Mouse (Mus musculus): ENCODE measurements around the gene Tnfsf13.

The Tnfsf13 gene

DNA sequence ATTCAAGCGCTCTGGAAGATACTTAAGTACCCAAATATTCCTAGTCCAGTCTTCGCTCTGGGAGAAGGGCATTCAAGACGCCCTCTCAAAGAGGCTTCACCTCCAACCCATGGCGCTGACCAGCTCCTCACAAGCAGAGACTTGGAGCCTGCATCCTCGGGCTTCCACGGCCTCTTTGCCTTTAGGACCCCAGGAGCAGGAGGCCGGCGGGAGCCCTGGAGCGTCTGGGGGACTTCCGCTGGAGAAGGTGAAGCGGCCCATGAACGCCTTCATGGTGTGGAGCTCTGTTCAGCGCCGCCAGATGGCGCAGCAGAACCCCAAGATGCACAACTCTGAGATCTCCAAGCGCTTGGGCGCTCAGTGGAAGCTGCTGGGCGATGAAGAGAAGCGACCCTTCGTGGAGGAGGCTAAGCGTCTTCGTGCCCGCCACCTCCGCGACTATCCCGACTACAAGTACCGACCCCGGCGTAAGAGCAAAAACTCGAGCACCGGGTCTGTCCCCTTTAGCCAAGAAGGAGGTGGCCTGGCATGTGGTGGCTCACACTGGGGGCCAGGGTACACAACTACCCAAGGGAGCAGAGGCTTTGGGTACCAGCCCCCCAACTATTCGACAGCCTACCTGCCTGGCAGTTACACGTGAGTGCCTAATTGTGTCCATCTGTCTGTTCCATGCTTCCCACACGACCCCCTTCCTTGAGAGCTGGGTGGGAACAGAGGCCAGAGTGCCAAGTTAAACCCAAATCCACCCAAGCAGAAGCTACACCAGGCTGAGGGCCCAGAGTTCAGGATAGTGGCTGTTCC lies 30.1 kb downstream of the Tnfsf13 start, which contains the start of gene Sox15:
Gene Sox15, plus strand, starts transcription at position 51 of the 801 bp plus-strand sequence.
- no peak for DNase-seq (ENCODE audit: low read depth in 1 of 2, low spot score in 2 of 2)

DNA sequence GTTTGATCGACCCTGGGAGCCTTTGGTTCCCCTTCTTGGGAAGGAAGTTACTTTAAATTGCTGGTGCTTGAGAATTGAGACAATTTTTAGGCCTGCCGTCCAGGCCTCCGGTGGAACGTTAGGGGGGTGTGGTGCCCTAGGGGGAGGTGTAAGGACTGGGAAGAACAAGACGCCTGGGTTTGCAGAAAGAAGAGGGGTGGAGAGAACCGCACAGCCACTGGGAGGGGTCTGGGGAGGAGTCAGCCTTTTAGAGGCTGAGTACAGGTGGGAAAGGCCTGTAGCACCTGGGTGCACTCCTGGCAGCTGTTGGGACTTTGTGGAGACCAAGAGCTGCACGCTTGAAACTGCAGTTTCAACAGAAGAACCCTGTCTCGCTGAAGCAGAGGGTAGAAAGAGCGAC lies 30.8 kb downstream of the Tnfsf13 start:
- no peak for DNase-seq (ENCODE audit: low read depth in 1 of 2, low spot score in 2 of 2)

DNA sequence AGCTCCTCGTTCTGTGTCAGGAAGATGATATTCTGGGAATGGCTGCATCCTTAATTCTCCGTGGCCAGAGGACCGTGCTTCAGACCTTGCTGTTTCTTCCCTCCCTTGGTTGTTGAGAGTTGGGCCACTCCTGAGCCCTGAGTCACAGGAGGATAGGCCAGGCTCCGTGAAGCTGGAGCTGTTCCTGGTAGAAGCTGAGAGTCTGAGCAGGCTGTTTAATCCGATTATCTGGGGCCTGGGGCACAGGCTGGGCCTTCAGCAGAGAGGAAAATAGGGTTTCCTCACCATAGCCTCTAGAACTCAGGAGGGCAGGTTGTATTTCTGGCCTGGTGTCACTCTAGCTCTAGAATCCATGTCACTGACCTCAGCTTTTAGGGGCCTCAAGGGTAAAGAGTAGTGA lies 32.2 kb downstream of the Tnfsf13 start:
- DNase-seq (ENCODE audit: low read depth in 1 of 2, low spot score in 2 of 2) = no peak

DNA sequence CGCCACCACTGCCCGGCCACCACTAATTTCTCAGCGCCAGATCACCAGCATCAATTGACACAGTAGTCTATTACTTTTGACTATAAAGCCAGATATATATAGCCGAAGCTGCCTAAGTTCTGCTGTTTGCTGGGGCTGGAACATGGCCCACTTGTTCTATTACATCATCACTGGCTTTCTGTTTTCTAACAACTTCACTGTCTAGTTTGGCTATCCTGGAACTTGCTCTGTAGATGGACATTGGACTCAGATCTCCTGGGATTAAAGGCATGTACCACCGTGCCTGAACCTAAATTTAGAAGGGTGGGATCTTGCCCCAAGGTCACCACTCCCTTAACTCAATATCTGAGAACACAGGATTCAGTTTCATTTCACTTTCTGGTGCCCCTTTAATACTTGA lies 39.7 kb downstream of the Tnfsf13 start:
- DNase-seq (ENCODE audit: low read depth in 1 of 2, low spot score in 2 of 2) = no peak

DNA sequence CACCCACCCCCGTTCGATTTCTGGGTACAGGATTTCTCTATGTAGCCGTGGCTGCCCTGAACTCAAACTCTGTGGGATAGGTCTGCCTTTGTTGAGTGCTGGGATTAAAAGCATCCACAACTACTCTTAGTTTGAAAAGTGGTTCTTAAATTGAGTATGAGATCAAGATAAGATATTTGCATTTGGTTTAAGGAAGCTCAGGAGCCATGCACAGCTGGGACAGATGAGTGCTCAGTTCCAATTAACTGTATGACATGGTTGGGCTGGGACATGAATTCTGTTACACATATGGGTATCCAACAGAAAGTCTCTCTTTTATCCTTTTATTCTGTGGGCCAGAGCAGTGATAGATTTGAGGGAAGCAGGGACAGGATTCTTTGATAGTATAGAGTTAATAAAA lies 50.1 kb downstream of the Tnfsf13 start:
- DNase-seq (ENCODE audit: low read depth in 1 of 2, low spot score in 2 of 2) = no peak

DNA sequence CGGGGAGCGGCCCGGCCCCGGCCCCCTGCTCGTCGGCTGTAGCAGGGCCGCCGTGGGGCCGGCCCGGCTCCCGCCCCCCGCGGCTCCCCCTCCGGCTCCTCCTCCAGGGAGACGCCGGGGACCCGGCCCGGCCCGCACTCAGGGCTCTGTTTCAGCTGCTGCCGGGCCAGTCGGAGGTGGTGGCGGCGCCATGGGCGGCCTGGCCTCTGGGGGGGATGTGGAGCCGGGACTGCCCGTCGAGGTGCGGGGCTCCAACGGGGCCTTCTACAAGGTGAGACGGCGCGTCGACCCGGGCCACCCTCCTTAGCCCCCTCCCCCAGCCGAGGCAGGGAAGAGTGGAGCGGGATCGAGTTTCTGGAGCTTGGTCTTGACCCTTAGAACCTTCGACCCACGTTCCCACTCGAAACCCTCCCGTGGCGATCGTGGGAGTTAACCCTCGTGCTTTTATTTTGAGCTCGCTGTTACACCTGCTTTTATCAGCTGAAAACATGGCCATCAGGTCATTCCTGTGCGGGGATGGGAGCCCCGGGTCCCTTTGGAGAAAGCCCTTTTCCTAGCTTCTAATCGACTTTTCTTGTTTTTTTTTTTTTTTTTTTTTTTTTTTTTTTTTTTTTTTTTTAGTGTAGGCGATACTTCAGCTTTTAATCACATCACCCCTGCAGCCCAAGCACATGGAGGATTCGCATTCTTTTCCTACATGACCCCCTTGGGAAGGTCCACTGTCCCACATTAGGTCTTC lies 52.3 kb downstream of the Tnfsf13 start:
- no peak for DNase-seq (ENCODE audit: low read depth in 1 of 2, low spot score in 2 of 2)

All from monocyte, adult 2 months (primary cell).